ENCODE assay signal across 20 mouse cellular contexts in the genomic region with DNA sequence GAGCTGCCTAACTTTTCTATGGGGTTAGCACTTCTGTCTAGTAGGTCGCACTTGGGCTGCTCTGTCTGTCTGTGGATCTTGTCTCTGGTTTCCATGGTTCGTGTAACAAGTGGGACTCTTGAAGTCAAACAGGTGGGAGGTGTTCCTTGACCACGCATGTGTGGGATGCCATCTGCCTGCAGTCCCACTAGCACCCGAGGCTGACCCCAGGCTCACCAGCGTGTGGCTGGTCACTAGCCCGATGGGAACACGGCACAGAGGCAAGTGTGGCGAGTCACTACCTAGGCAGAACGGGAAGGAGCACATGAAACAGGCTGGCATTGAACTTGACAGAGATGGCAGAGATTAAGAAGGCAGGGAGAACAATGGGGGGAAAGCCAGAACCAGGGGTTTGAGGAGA.
DNase-seq lines count a peak whose midpoint lies in the region; ATAC-seq and TF ChIP-seq lines count a peak whose summit lies in the region.
"Had no signal": no experiment of that assay in that cellular context is flagged by ENCODE, and none has a peak within 500 bp of the region (broad histone marks: within the 10 kb centered on the region; RNA-seq: fewer than 3 reads in every experiment).

No protein-coding gene starts in this region.

- DNase-seq in gastrocnemius, adult 2 months, result no peak
- no peak for DNase-seq in gastrocnemius, postnatal 4 days (ENCODE audit: low spot score in 2 of 2)
- peak; percentile 15 for DNase-seq in heart, postnatal 4 days
- no peak for DNase-seq in heart, adult 18-20 months
- DNase-seq in liver, adult 2 months (ENCODE audit: extremely low read depth, low read depth, low spot score), result no peak
- peak; percentile 30 for DNase-seq in 3134 (ENCODE audit: extremely low read depth, insufficient read length, low spot score)
- no peak for DNase-seq in spleen, postnatal 10 days (ENCODE audit: low spot score in 2 of 2)
- DNase-seq: adrenal gland, postnatal 10 days; cerebellum, adult 2 months; cerebellum, postnatal 36 days; kidney, adult 9 months; kidney, postnatal 36 days; layer of hippocampus, adult 9-11 months; left cerebral cortex, postnatal 4 days; right cerebral cortex, adult 18-20 months had no signal

- no peak overlapping the region for H3K4me3 ChIP-seq in gastrocnemius, adult 2 months
- H3K4me3 ChIP-seq in liver, adult 2 months (ENCODE audit: insufficient read depth, low read depth, low read length), result no peak overlapping the region
- H3K4me3 ChIP-seq in liver, embryonic 12.5 days, result no peak overlapping the region
- H3K4me3 ChIP-seq: forebrain, embryonic 13.5 days; limb, embryonic 15.5 days had no signal

- no peak overlapping the region for H3K9ac ChIP-seq in liver, adult 2 months (ENCODE audit: low read depth, low read length)
- H3K9ac ChIP-seq in liver, embryonic 12.5 days, result no peak overlapping the region
- H3K9ac ChIP-seq: forebrain, embryonic 13.5 days; limb, embryonic 15.5 days had no signal

- no peak for TF ChIP-seq CTCF in gastrocnemius, adult 2 months (IDR thresholded peaks at IDR 0.05)
- TF ChIP-seq CTCF in liver, adult 2 months (IDR thresholded peaks at IDR 0.05; ENCODE audit: low read depth, low read length), result no peak

- ATAC-seq in liver, embryonic 12.5 days, result no peak
- ATAC-seq: forebrain, embryonic 13.5 days; hindbrain, embryonic 16.5 days; intestine, embryonic 16.5 days had no signal

- H3K9me3 ChIP-seq in liver, embryonic 12.5 days (replicated peaks), result no peaks in the 10 kb centered on the region
- H3K9me3 ChIP-seq: forebrain, embryonic 13.5 days; limb, embryonic 15.5 days had no signal

- intact Hi-C loops in gastrocnemius, adult 2 months (cut with DNase I), result no loop called here

- H3K36me3 ChIP-seq in liver, adult 2 months (ENCODE audit: control insufficient read depth, insufficient read depth, low read length), result no peaks in the 10 kb centered on the region
- H3K36me3 ChIP-seq in liver, embryonic 12.5 days, result no peaks in the 10 kb centered on the region
- H3K36me3 ChIP-seq: limb, embryonic 15.5 days had no signal

- H3K27ac ChIP-seq in gastrocnemius, adult 2 months, result peak overlapping the region; percentile 69
- H3K27ac ChIP-seq in liver, adult 2 months (replicated peaks; ENCODE audit: insufficient read depth, low read depth, low read length), result peak overlapping the region; percentile 4; the same call in 1 of the 2 replicates
- H3K27ac ChIP-seq in liver, embryonic 12.5 days, result no peak overlapping the region
- H3K27ac ChIP-seq: forebrain, embryonic 13.5 days; limb, embryonic 15.5 days had no signal

- H3K4me1 ChIP-seq in liver, adult 2 months (ENCODE audit: control insufficient read depth, insufficient read depth, low read length), result no peaks in the 10 kb centered on the region
- H3K4me1 ChIP-seq in liver, embryonic 12.5 days, result no peaks in the 10 kb centered on the region
- H3K4me1 ChIP-seq: forebrain, embryonic 13.5 days had no signal

- no peak overlapping the region for H3K4me2 ChIP-seq in liver, embryonic 12.5 days
- H3K4me2 ChIP-seq: forebrain, embryonic 13.5 days; limb, embryonic 15.5 days had no signal

- H3K27me3 ChIP-seq in liver, adult 2 months (ENCODE audit: control insufficient read depth, insufficient read depth, low read length), result no peaks in the 10 kb centered on the region
- peaks cover 11% of the 10 kb centered on the region for H3K27me3 ChIP-seq in liver, embryonic 12.5 days (replicated peaks)
- H3K27me3 ChIP-seq: forebrain, embryonic 13.5 days; limb, embryonic 15.5 days had no signal

- TF ChIP-seq POLR2A in liver, adult 2 months (IDR thresholded peaks at IDR 0.05; ENCODE audit: extremely low read depth, insufficient read depth, low read length), result no peak

- 64% methylated on average over 9 of the region's 9 CpGs for WGBS in liver, adult 2 months
- 48% methylated on average over 9 of the region's 9 CpGs for WGBS in liver, embryonic 12.5 days (ENCODE audit: insufficient replicate concordance)

- H3K79me2 ChIP-seq in liver, adult 2 months (ENCODE audit: control insufficient read depth, insufficient read depth, low read length), result no peaks in the 10 kb centered on the region

Comparison
In these comparisons a context has a peak if more than half of its experiments do, and no peak if none do; other contexts are left out.
1. DNase-seq: peak in heart, postnatal 4 days (single experiment) and 3134 (single experiment); none in gastrocnemius, adult 2 months (single experiment), gastrocnemius, postnatal 4 days (0 of 2), heart, adult 18-20 months (0 of 2), liver, adult 2 months (single experiment) and spleen, postnatal 10 days (0 of 2).